Mouse (Mus musculus) heart, postnatal 0 days (tissue): ENCODE data around the gene Hist1h2ae. TPM values are rescaled to one million over a fixed set of nuclear protein-coding genes. Genes with fewer than 3 reads are reported as not detected.

Experiments used
- ATAC-seq: fragments of 200-750 bp; cut with Nextera tagmentation; 2 replicates; pipeline ENCODE4 v1.8.0; 2017; ENCODE audit warnings: low read depth, moderate number of reproducible peaks, moderate library complexity; ENCODE audit not compliant: insufficient read depth
- DNase-seq: peaks from one replicate; pipeline ENCODE4 v3.0.0-alpha.2; 2016; ENCODE audit warnings: low spot score
- H3K27ac ChIP-seq: fragments of 300-500 bp; sonication (generic); 2 replicates; pipeline ENCODE4 v1.5.1; 2014; ENCODE audit warnings: low read depth, mild to moderate bottlenecking
- H3K27me3 ChIP-seq: fragments of 300-500 bp; sonication (generic); 2 replicates; pipeline ENCODE4 v1.6.1; 2014; ENCODE audit warnings: low read length, mixed read lengths; ENCODE audit not compliant: control insufficient read depth, insufficient read depth
- H3K36me3 ChIP-seq: fragments of 300-500 bp; sonication (generic); replicated peaks from 2 replicates; pipeline ENCODE4 v1.6.1; 2014; ENCODE audit warnings: low read length, mixed read lengths; ENCODE audit not compliant: control insufficient read depth, insufficient read depth
- H3K4me1 ChIP-seq: fragments of 300-500 bp; sonication (generic); 2 replicates; pipeline ENCODE4 v1.6.1; 2014; ENCODE audit warnings: antibody characterized with exemption; ENCODE audit not compliant: control insufficient read depth, insufficient read depth
- H3K4me2 ChIP-seq: fragments of 300-500 bp; sonication (generic); 2 replicates; pipeline ENCODE4 v1.6.1; 2014; ENCODE audit warnings: low read depth, mild to moderate bottlenecking, low read length, moderate library complexity
- H3K4me3 ChIP-seq: fragments of 300-500 bp; sonication (generic); 2 replicates; pipeline ENCODE4 v1.5.1; 2014; ENCODE audit warnings: low read depth, low read length
- H3K9ac ChIP-seq: fragments of 300-500 bp; sonication (generic); replicated peaks from 2 replicates; pipeline ENCODE4 v1.6.1; 2014; ENCODE audit warnings: low read depth, low read length, mixed read lengths
- H3K9me3 ChIP-seq: fragments of 300-500 bp; sonication (generic); replicated peaks from 2 replicates; pipeline ENCODE4 v1.6.1; 2016; ENCODE audit warnings: low read length; ENCODE audit not compliant: control insufficient read depth
- CTCF ChIP-seq: IDR thresholded peaks from 2 replicates; pipeline ENCODE4 v1.5.1; 2016; ENCODE audit warnings: antibody characterized with exemption, control low read depth, low read depth
- EP300 ChIP-seq: IDR thresholded peaks from 2 replicates; pipeline ENCODE4 v1.6.1; 2016; ENCODE audit warnings: antibody characterized with exemption, low read depth
- WGBS: fragments of 180-500 bp; shearing (Covaris S2); extraction: QIAGEN DNeasy Blood & Tissue Kit; methylation state at CpG from one replicate; pipeline ENCODE4 v1.1.7; 2014; 5-methylcytosine and 5-hydroxymethylcytosine counted together
- polyA plus RNA-seq: library from polyadenylated mRNA; unstranded; fragments of >200 nt; fragmentation: Nextera tagmentation; extraction: Ambion mirVana; gene quantifications from 2 replicates; pipeline ENCODE4 v1.2.1, GENCODE M21; 2015
- total RNA-seq: library from RNA; depleted of rRNA; stranded (reverse); fragments of >200 nt; gene quantifications from 2 replicates; pipeline ENCODE4 v1.2.3, GENCODE M21; 2014; ENCODE audit warnings: low replicate concordance

The Hist1h2ae gene
- total and polyA plus RNA-seq, 2 experiments from 2014 or later = 12.1 to 171 TPM

GRCm38 (mm10) chr13:23582219-23583056 lies 11.4 kb upstream of the Hist1h2ae start:
- no peak for ATAC-seq

GRCm38 (mm10) chr13:23581408-23582218 lies 10.6 kb upstream of the Hist1h2ae start, which contains the start of gene Hist1h4d:
Gene Hist1h4d, plus strand, starts transcription at chr13:23581598.
- peak; percentile 84 for ATAC-seq
- under 1% methylated on average over 43 of the region's 43 CpGs for WGBS
- no peaks in the 10 kb centered on the region for H3K27me3 ChIP-seq

More at GRCm38 (mm10) chr13:23582219-23583056, 11.4 kb upstream of the Hist1h2ae start:
- WGBS = 29% methylated on average over 6 of the region's 6 CpGs
- Histone ChIP-seq H3K36me3 (no peaks in the 10 kb centered on the region), H3K4me3 (peak overlapping the region; percentile 35), H3K9me3 (no peaks in the 10 kb centered on the region), H3K9ac (peak overlapping the region; percentile 32; the same call in 1 of the 2 replicates), H3K27me3 (no peaks in the 10 kb centered on the region), H3K27ac (peak overlapping the region; percentile 63), H3K4me2 (peak overlapping the region; percentile 57), H3K4me1 (peaks cover 24% of the 10 kb centered on the region; the same call in 1 of the 2 replicates)
- DNase-seq = no peak
- TF ChIP-seq CTCF = no peak
- TF ChIP-seq EP300 = no peak

GRCm38 (mm10) chr13:23577835-23578234 lies 6.8 kb upstream of the Hist1h2ae start:
- Histone ChIP-seq H3K4me2 (no peak overlapping the region), H3K4me1 (peaks cover 17% of the 10 kb centered on the region; the same call in 1 of the 2 replicates), H3K27me3 (no peaks in the 10 kb centered on the region), H3K4me3 (no peak overlapping the region), H3K36me3 (no peaks in the 10 kb centered on the region), H3K27ac (no peak overlapping the region), H3K9me3 (no peaks in the 10 kb centered on the region), H3K9ac (no peak overlapping the region)
- 91% methylated on average over 1 of the region's 1 CpGs for WGBS
- TF ChIP-seq EP300 = no peak
- no peak for TF ChIP-seq CTCF
- ATAC-seq (no peak), DNase-seq (no peak)

More at GRCm38 (mm10) chr13:23581408-23582218, 10.6 kb upstream of the Hist1h2ae start, which contains the start of gene Hist1h4d:
- Histone ChIP-seq H3K4me3 (peak within 1 kb of the TSS; percentile 35), H3K27ac (peak within 1 kb of the TSS; percentile 63), H3K4me2 (peak within 1 kb of the TSS; percentile 57), H3K36me3 (no peaks in the 10 kb centered on the region), H3K9me3 (no peaks in the 10 kb centered on the region), H3K4me1 (peaks cover 22% of the 10 kb centered on the region; the same call in 1 of the 2 replicates), H3K9ac (peak within 1 kb of the TSS; percentile 32; the same call in 1 of the 2 replicates)
- TF ChIP-seq CTCF = no peak
- TF ChIP-seq EP300 = peak; percentile 96
- peak; percentile 94 for DNase-seq

- peak overlapping the region; percentile 53 for H3K4me2 ChIP-seq
- H3K27me3 ChIP-seq = no peaks in the 10 kb centered on the region
- no peaks in the 10 kb centered on the region for H3K9me3 ChIP-seq
- WGBS = 59% methylated on average over 6 of the region's 6 CpGs
- peak overlapping the region; percentile 66; the same call in 1 of the 2 replicates for H3K27ac ChIP-seq
- H3K4me3 ChIP-seq = no peak overlapping the region
- DNase-seq (no peak), ATAC-seq (no peak)
- TF ChIP-seq CTCF (no peak), EP300 (no peak)
- H3K4me1 ChIP-seq = 0 out of 2 replicates have a peak, but pooled peaks cover 16% of the 10 kb centered on the region
- peak overlapping the region; percentile 53; the same call in 1 of the 2 replicates for H3K9ac ChIP-seq
- no peaks in the 10 kb centered on the region for H3K36me3 ChIP-seq
Observed at GRCm38 (mm10) chr13:23576906-23577639, 6.1 kb upstream of the Hist1h2ae start.
